Mouse (Mus musculus) adrenal gland, postnatal 4 days (tissue): ENCODE results near the gene Ush2a. TPM values are rescaled to one million over a fixed set of nuclear protein-coding genes. Genes with fewer than 3 reads are reported as not detected.

Experiments used
- DNase-seq, 2 experiments: peaks; one replicate each; pipeline ENCODE4 v3.0.0; 2021 to 2022; ENCODE audit warnings: low spot score in 2 of 2, mixed read lengths in 2 of 2
- long read RNA-seq, 2 experiments: library from polyadenylated mRNA; stranded (forward); transcript quantifications; one replicate each; pipeline ENCODE4 v2.0.0; 2021
- total RNA-seq, 2 experiments: library from RNA; stranded (reverse); gene quantifications; 2 replicates each; pipeline ENCODE4 v1.2.3; 2021

The Ush2a gene
- total RNA-seq: under 1 TPM; 0.08 to 0.17 TPM
- long read RNA-seq, experiment 1: 0 reads
- long read RNA-seq, experiment 2: 0 reads

- DNase-seq: no peak
These were observed at the start of gene Ush2a for GRCm38 (mm10) chr1:188261903-188262682. TSS of gene Ush2a (plus strand) at chr1:188262023.

GRCm38 (mm10) chr1:188214885-188215611, 46.8 kb upstream of the Ush2a start:
- no peak for DNase-seq

- no peak for DNase-seq
These were observed 40.5 kb upstream of the Ush2a start for GRCm38 (mm10) chr1:188221226-188221792.

- no peak for DNase-seq
These were observed 28.6 kb upstream of the Ush2a start for GRCm38 (mm10) chr1:188233036-188233724.

GRCm38 (mm10) chr1:188238636-188239035, 23.2 kb upstream of the Ush2a start:
- no peak for DNase-seq

GRCm38 (mm10) chr1:188241766-188242165, 20.1 kb upstream of the Ush2a start:
- no peak for DNase-seq

- no peak for DNase-seq
These were observed 4.3 kb upstream of the Ush2a start for GRCm38 (mm10) chr1:188257500-188257899.

GRCm38 (mm10) chr1:188260259-188261107, 1.3 kb upstream of the Ush2a start:
- DNase-seq: no peak

- no peak for DNase-seq
These were observed 5.4 kb downstream of the Ush2a start for GRCm38 (mm10) chr1:188267127-188267722.

- DNase-seq: no peak
These were observed 7.2 kb downstream of the Ush2a start for GRCm38 (mm10) chr1:188269071-188269470.

- DNase-seq: no peak
These were observed 51.5 kb downstream of the Ush2a start for GRCm38 (mm10) chr1:188313303-188313702.

- no peak for DNase-seq
These were observed 54.8 kb downstream of the Ush2a start for GRCm38 (mm10) chr1:188316574-188316973.

- DNase-seq: no peak
These were observed 58.4 kb downstream of the Ush2a start for GRCm38 (mm10) chr1:188320204-188320603.

GRCm38 (mm10) chr1:188321534-188321933, 59.7 kb downstream of the Ush2a start:
- DNase-seq: no peak

GRCm38 (mm10) chr1:188330406-188330805, 68.6 kb downstream of the Ush2a start:
- DNase-seq: no peak

GRCm38 (mm10) chr1:188333936-188334335, 72.1 kb downstream of the Ush2a start:
- no peak for DNase-seq

GRCm38 (mm10) chr1:188347762-188348161, 85.9 kb downstream of the Ush2a start:
- no peak for DNase-seq

- DNase-seq: no peak
These were observed 92.9 kb downstream of the Ush2a start for GRCm38 (mm10) chr1:188354726-188355125.

- DNase-seq: no peak
These were observed 101.7 kb downstream of the Ush2a start for GRCm38 (mm10) chr1:188363548-188363947.

- DNase-seq: no peak
These were observed 123.4 kb downstream of the Ush2a start for GRCm38 (mm10) chr1:188385180-188385579.
